In the genomic region with DNA sequence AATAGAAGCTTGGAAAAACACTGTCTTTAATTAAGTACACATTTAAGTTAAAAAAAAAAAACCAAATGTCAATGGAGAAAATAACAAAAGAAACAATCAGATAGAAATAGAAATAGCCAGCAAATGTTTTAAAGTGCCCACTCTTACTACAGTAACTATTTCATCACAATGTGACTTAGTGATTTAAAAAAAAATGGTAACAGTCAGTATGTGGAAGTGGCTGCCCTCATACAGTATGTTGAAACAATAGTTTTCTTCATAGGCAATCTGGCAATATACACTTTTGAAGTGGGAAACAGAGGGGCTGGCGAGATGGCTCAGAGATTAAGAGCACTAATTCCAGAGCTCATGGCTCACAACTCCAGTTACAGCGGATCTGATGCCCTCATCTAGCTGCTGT, we compare ENCODE assay signal across 12 mouse cellular contexts.
"Had no signal": no experiment of that assay in that cellular context is flagged by ENCODE, and none has a peak within 500 bp of the region (broad histone marks: within the 10 kb centered on the region; RNA-seq: fewer than 3 reads in every experiment).

No protein-coding gene starts in this region.

- H3K27me3 ChIP-seq: kidney, embryonic 15.5 days; limb, embryonic 13.5 days; midbrain, embryonic 13.5 days; neural tube, embryonic 13.5 days; stomach, embryonic 15.5 days had no signal

- H3K4me3 ChIP-seq: kidney, embryonic 15.5 days; limb, embryonic 13.5 days; midbrain, embryonic 13.5 days; neural tube, embryonic 13.5 days; stomach, embryonic 15.5 days had no signal

- H3K9me3 ChIP-seq: kidney, embryonic 15.5 days; limb, embryonic 13.5 days; midbrain, embryonic 13.5 days; neural tube, embryonic 13.5 days; stomach, embryonic 15.5 days had no signal

- H3K36me3 ChIP-seq: kidney, embryonic 15.5 days; limb, embryonic 13.5 days; midbrain, embryonic 13.5 days; neural tube, embryonic 13.5 days; stomach, embryonic 15.5 days had no signal

- DNase-seq: kidney, adult 2 months; kidney, postnatal 14 days; left cerebral cortex, postnatal 4 days; lung, adult 18-20 months; lung, postnatal 4 days; right cerebral cortex, postnatal 14 days; thymus, postnatal 36 days had no signal

- H3K4me2 ChIP-seq: kidney, embryonic 15.5 days; limb, embryonic 13.5 days; midbrain, embryonic 13.5 days; neural tube, embryonic 13.5 days; stomach, embryonic 15.5 days had no signal

- H3K27ac ChIP-seq: kidney, embryonic 15.5 days; limb, embryonic 13.5 days; midbrain, embryonic 13.5 days; neural tube, embryonic 13.5 days; stomach, embryonic 15.5 days had no signal

- ATAC-seq: midbrain, embryonic 13.5 days had no signal

- H3K9ac ChIP-seq: kidney, embryonic 15.5 days; limb, embryonic 13.5 days; midbrain, embryonic 13.5 days; neural tube, embryonic 13.5 days; stomach, embryonic 15.5 days had no signal
